Mouse (Mus musculus) heart, postnatal 0 days (tissue): ENCODE data around the gene Mgat2. TPM values are rescaled to one million over a fixed set of nuclear protein-coding genes. Genes with fewer than 3 reads are reported as not detected.

Experiments used
- ATAC-seq: fragments of 200-750 bp; cut with Nextera tagmentation; 2 replicates; pipeline ENCODE4 v1.8.0; 2017; ENCODE audit warnings: low read depth, moderate number of reproducible peaks, moderate library complexity; ENCODE audit not compliant: insufficient read depth
- DNase-seq: peaks from one replicate; pipeline ENCODE4 v3.0.0-alpha.2; 2016; ENCODE audit warnings: low spot score
- H3K27ac ChIP-seq: fragments of 300-500 bp; sonication (generic); 2 replicates; pipeline ENCODE4 v1.5.1; 2014; ENCODE audit warnings: low read depth, mild to moderate bottlenecking
- H3K27me3 ChIP-seq: fragments of 300-500 bp; sonication (generic); 2 replicates; pipeline ENCODE4 v1.6.1; 2014; ENCODE audit warnings: low read length, mixed read lengths; ENCODE audit not compliant: control insufficient read depth, insufficient read depth
- H3K36me3 ChIP-seq: fragments of 300-500 bp; sonication (generic); replicated peaks from 2 replicates; pipeline ENCODE4 v1.6.1; 2014; ENCODE audit warnings: low read length, mixed read lengths; ENCODE audit not compliant: control insufficient read depth, insufficient read depth
- H3K4me1 ChIP-seq: fragments of 300-500 bp; sonication (generic); 2 replicates; pipeline ENCODE4 v1.6.1; 2014; ENCODE audit warnings: antibody characterized with exemption; ENCODE audit not compliant: control insufficient read depth, insufficient read depth
- H3K4me2 ChIP-seq: fragments of 300-500 bp; sonication (generic); 2 replicates; pipeline ENCODE4 v1.6.1; 2014; ENCODE audit warnings: low read depth, mild to moderate bottlenecking, low read length, moderate library complexity
- H3K4me3 ChIP-seq: fragments of 300-500 bp; sonication (generic); 2 replicates; pipeline ENCODE4 v1.5.1; 2014; ENCODE audit warnings: low read depth, low read length
- H3K9ac ChIP-seq: fragments of 300-500 bp; sonication (generic); replicated peaks from 2 replicates; pipeline ENCODE4 v1.6.1; 2014; ENCODE audit warnings: low read depth, low read length, mixed read lengths
- H3K9me3 ChIP-seq: fragments of 300-500 bp; sonication (generic); replicated peaks from 2 replicates; pipeline ENCODE4 v1.6.1; 2016; ENCODE audit warnings: low read length; ENCODE audit not compliant: control insufficient read depth
- CTCF ChIP-seq: IDR thresholded peaks from 2 replicates; pipeline ENCODE4 v1.5.1; 2016; ENCODE audit warnings: antibody characterized with exemption, control low read depth, low read depth
- EP300 ChIP-seq: IDR thresholded peaks from 2 replicates; pipeline ENCODE4 v1.6.1; 2016; ENCODE audit warnings: antibody characterized with exemption, low read depth
- WGBS: fragments of 180-500 bp; shearing (Covaris S2); extraction: QIAGEN DNeasy Blood & Tissue Kit; methylation state at CpG from one replicate; pipeline ENCODE4 v1.1.7; 2014; 5-methylcytosine and 5-hydroxymethylcytosine counted together
- polyA plus RNA-seq: library from polyadenylated mRNA; unstranded; fragments of >200 nt; fragmentation: Nextera tagmentation; extraction: Ambion mirVana; gene quantifications from 2 replicates; pipeline ENCODE4 v1.2.1, GENCODE M21; 2015
- total RNA-seq: library from RNA; depleted of rRNA; stranded (reverse); fragments of >200 nt; gene quantifications from 2 replicates; pipeline ENCODE4 v1.2.3, GENCODE M21; 2014; ENCODE audit warnings: low replicate concordance

Mgat2 gene
- total and polyA plus RNA-seq, 2 experiments from 2014 or later = 28.2 to 43.1 TPM

- no peak for TF ChIP-seq CTCF
- TF ChIP-seq EP300 = no peak
- H3K4me2 ChIP-seq = peak overlapping the region; percentile 97
- 9% methylated on average over 18 of the region's 18 CpGs for WGBS
- H3K4me1 ChIP-seq = peaks cover 13% of the 10 kb centered on the region; the same call in 1 of the 2 replicates
- H3K9ac ChIP-seq = peak overlapping the region; percentile 69
- H3K4me3 ChIP-seq = peak overlapping the region; percentile 80
- ATAC-seq (no peak), DNase-seq (no peak)
- no peaks in the 10 kb centered on the region for H3K27me3 ChIP-seq
- 0 out of 2 replicates have a peak, but pooled peaks cover 4% of the 10 kb centered on the region for H3K36me3 ChIP-seq
- H3K27ac ChIP-seq = peak overlapping the region; percentile 80
- no peaks in the 10 kb centered on the region for H3K9me3 ChIP-seq
Measured at GRCm38 (mm10) chr12:69167656-69168460, 16.1 kb upstream of the Mgat2 start.

GRCm38 (mm10) chr12:69168461-69169106 is 15.4 kb upstream of the Mgat2 start, which contains the start of gene Lrr1:
TSS of gene Lrr1 (plus strand) at chr12:69168814.
- H3K9ac ChIP-seq = peak within 1 kb of the TSS; percentile 69
- H3K4me3 ChIP-seq = peak within 1 kb of the TSS; percentile 80
- DNase-seq (peak; percentile 76), ATAC-seq (peak; percentile 95)
- TF ChIP-seq EP300 = peak; percentile 98
- no peak for TF ChIP-seq CTCF
- peaks cover 13% of the 10 kb centered on the region; the same call in 1 of the 2 replicates for H3K4me1 ChIP-seq
- H3K9me3 ChIP-seq = no peaks in the 10 kb centered on the region
- H3K27me3 ChIP-seq = no peaks in the 10 kb centered on the region
- peak within 1 kb of the TSS; percentile 97 for H3K4me2 ChIP-seq
- peak within 1 kb of the TSS; percentile 80 for H3K27ac ChIP-seq
- H3K36me3 ChIP-seq = peaks cover 4% of the 10 kb centered on the region; the same call in 1 of the 2 replicates
- under 1% methylated on average over 40 of the region's 40 CpGs for WGBS

- Histone ChIP-seq H3K4me3 (no peak overlapping the region), H3K9ac (no peak overlapping the region), H3K9me3 (no peaks in the 10 kb centered on the region), H3K27ac (no peak overlapping the region), H3K36me3 (peaks cover 4% of the 10 kb centered on the region; the same call in 1 of the 2 replicates), H3K4me2 (no peak overlapping the region), H3K4me1 (peaks cover 13% of the 10 kb centered on the region; the same call in 1 of the 2 replicates), H3K27me3 (no peaks in the 10 kb centered on the region)
- no peak for ATAC-seq
- no peak for DNase-seq
- WGBS = 90% methylated on average over 2 of the region's 2 CpGs
- TF ChIP-seq CTCF (no peak), EP300 (no peak)
Measured at GRCm38 (mm10) chr12:69171307-69171706, 12.7 kb upstream of the Mgat2 start.

GRCm38 (mm10) chr12:69175975-69176374 is 8.0 kb upstream of the Mgat2 start:
- DNase-seq (no peak), ATAC-seq (no peak)
- no peaks in the 10 kb centered on the region for H3K9me3 ChIP-seq
- no peak overlapping the region for H3K4me2 ChIP-seq
- no peaks in the 10 kb centered on the region for H3K4me1 ChIP-seq
- no peak overlapping the region for H3K9ac ChIP-seq
- whole genome bisulfite sequencing = 91% methylated on average over 3 of the region's 3 CpGs
- H3K27me3 ChIP-seq = no peaks in the 10 kb centered on the region
- peaks cover 4% of the 10 kb centered on the region; the same call in 1 of the 2 replicates for H3K36me3 ChIP-seq
- TF ChIP-seq CTCF (no peak), EP300 (no peak)
- no peak overlapping the region for H3K27ac ChIP-seq
- H3K4me3 ChIP-seq = no peak overlapping the region

GRCm38 (mm10) chr12:69177526-69177925 is 6.4 kb upstream of the Mgat2 start:
- H3K27ac ChIP-seq = no peak overlapping the region
- H3K27me3 ChIP-seq = no peaks in the 10 kb centered on the region
- WGBS = 82% methylated on average over 3 of the region's 3 CpGs
- no peaks in the 10 kb centered on the region for H3K9me3 ChIP-seq
- no peak overlapping the region for H3K4me2 ChIP-seq
- no peaks in the 10 kb centered on the region for H3K4me1 ChIP-seq
- no peak overlapping the region for H3K9ac ChIP-seq
- ATAC-seq (no peak), DNase-seq (no peak)
- H3K4me3 ChIP-seq = no peak overlapping the region
- H3K36me3 ChIP-seq = no peaks in the 10 kb centered on the region; the same call in 1 of the 2 replicates
- TF ChIP-seq EP300 (no peak), CTCF (no peak)
